Mouse (Mus musculus) lung, postnatal 0 days (tissue): Measurements from ENCODE around the gene Adamts3.

Source experiments
- CTCF ChIP-seq: IDR thresholded peaks from 2 replicates; pipeline ENCODE4 v1.5.1; 2016; ENCODE audit warnings: antibody characterized with exemption, mild to moderate bottlenecking
- EP300 ChIP-seq: IDR thresholded peaks from 2 replicates; pipeline ENCODE4 v1.6.1; 2016; ENCODE audit warnings: antibody characterized with exemption, mild to moderate bottlenecking, control low read depth

DNA sequence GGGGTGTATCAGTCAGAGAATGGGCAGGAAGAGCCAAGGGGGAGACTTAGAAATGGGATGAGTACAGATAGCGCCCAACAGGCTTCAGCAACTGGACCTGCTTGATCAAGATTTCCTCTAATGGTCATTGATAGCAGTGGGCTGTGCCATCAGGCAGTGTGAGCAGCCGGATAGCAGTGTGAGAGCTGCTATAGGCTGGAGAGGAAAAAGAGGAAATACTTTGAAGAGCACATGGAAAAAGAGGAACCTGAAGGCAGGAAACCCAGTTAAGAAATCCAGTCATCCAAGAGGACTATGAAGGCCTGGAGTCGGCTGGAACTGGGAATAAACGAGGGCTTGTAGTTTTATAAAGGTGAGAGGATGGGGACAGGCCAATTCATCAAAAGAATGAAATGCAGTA, 48.4 kb upstream of the Adamts3 start:
- no peak for TF ChIP-seq EP300
- no peak for TF ChIP-seq CTCF
